In genomic region chr5:113627820-113628437, GRCm38 (mm10) we compare ENCODE assay signal across 10 mouse cellular contexts. TPM values are rescaled to one million over a fixed set of nuclear protein-coding genes. Genes with fewer than 3 reads are reported as not detected.
DNase-seq lines count a peak whose midpoint lies in the region; ATAC-seq lines count a peak whose summit lies in the region.
"Had no signal": no experiment of that assay in that cellular context is flagged by ENCODE, and none has a peak within 500 bp of the region (broad histone marks: within the 10 kb centered on the region; RNA-seq: fewer than 3 reads in every experiment).

No protein-coding gene starts in this region.

- ATAC-seq in forebrain, embryonic 16.5 days = no peak
- ATAC-seq in hindbrain, embryonic 12.5 days (ENCODE audit: low FRiP score) = no peak

- H3K4me2 ChIP-seq in forebrain, embryonic 16.5 days (ENCODE audit: low read length) = no peak overlapping the region
- H3K4me2 ChIP-seq in hindbrain, embryonic 12.5 days (replicated peaks) = no peak overlapping the region

- no peaks in the 10 kb centered on the region for H3K9me3 ChIP-seq in forebrain, embryonic 10.5 days
- no peaks in the 10 kb centered on the region for H3K9me3 ChIP-seq in forebrain, embryonic 16.5 days (ENCODE audit: control insufficient read depth, low read length)
- H3K9me3 ChIP-seq in hindbrain, embryonic 12.5 days (replicated peaks) = no peaks in the 10 kb centered on the region

- H3K4me1 ChIP-seq in forebrain, embryonic 10.5 days = peaks cover 47% of the 10 kb centered on the region
- no peaks in the 10 kb centered on the region for H3K4me1 ChIP-seq in forebrain, embryonic 16.5 days (replicated peaks; ENCODE audit: control insufficient read depth, insufficient read depth, low read length)
- H3K4me1 ChIP-seq in hindbrain, embryonic 12.5 days = peaks cover 20% of the 10 kb centered on the region

- H3K36me3 ChIP-seq in forebrain, embryonic 10.5 days (replicated peaks) = no peaks in the 10 kb centered on the region
- no peaks in the 10 kb centered on the region for H3K36me3 ChIP-seq in forebrain, embryonic 16.5 days (ENCODE audit: control insufficient read depth, insufficient read depth)
- no peaks in the 10 kb centered on the region for H3K36me3 ChIP-seq in hindbrain, embryonic 12.5 days

- 73% methylated on average over 11 of the region's 11 CpGs for WGBS in forebrain, embryonic 10.5 days
- WGBS in forebrain, embryonic 16.5 days = 61% methylated on average over 11 of the region's 11 CpGs
- WGBS in hindbrain, embryonic 12.5 days = 60% methylated on average over 11 of the region's 11 CpGs

- DNase-seq in forebrain, embryonic 10.5 days (ENCODE audit: extremely low spot score, low spot score) = no peak
- peak; percentile 60 to 73 for DNase-seq in urinary bladder, postnatal 4 days (ENCODE audit: low spot score in 2 of 2)
- DNase-seq in urinary bladder, postnatal 36 days (ENCODE audit: low spot score in 2 of 2) = no peak
- peak; percentile 62 to 70 for DNase-seq in left cerebral cortex, adult 18-20 months (ENCODE audit: low spot score in 2 of 2)
- no peak for DNase-seq in layer of hippocampus, postnatal 14 days (ENCODE audit: low spot score in 2 of 2)
- DNase-seq in c-Kit-positive CD71-positive TER-119-positive erythroid progenitor cells, embryonic 14.5 days (ENCODE audit: low spot score) = no peak
- DNase-seq: spleen, adult 18-20 months had no signal

- no peaks in the 10 kb centered on the region for H3K27me3 ChIP-seq in forebrain, embryonic 10.5 days (ENCODE audit: poor library complexity, severe bottlenecking)
- no peaks in the 10 kb centered on the region for H3K27me3 ChIP-seq in forebrain, embryonic 16.5 days (replicated peaks; ENCODE audit: control insufficient read depth, insufficient read depth, low read length)
- H3K27me3 ChIP-seq in hindbrain, embryonic 12.5 days = no peaks in the 10 kb centered on the region; the same call in 1 of the 2 replicates

- H3K27ac ChIP-seq in forebrain, embryonic 10.5 days = peak overlapping the region; percentile 12; the same call in 1 of the 2 replicates
- H3K27ac ChIP-seq in forebrain, embryonic 16.5 days (ENCODE audit: low read length) = no peak overlapping the region
- H3K27ac ChIP-seq in hindbrain, embryonic 12.5 days = no peak overlapping the region
- H3K27ac ChIP-seq: macrophage had no signal

- no peak overlapping the region for H3K9ac ChIP-seq in forebrain, embryonic 16.5 days (replicated peaks; ENCODE audit: low read depth, low read length)
- no peak overlapping the region for H3K9ac ChIP-seq in hindbrain, embryonic 12.5 days

- no peak overlapping the region for H3K4me3 ChIP-seq in forebrain, embryonic 10.5 days
- no peak overlapping the region for H3K4me3 ChIP-seq in forebrain, embryonic 16.5 days (replicated peaks; ENCODE audit: low read length)
- H3K4me3 ChIP-seq in hindbrain, embryonic 12.5 days = no peak overlapping the region

RNA-seq across cellular contexts. Expression of gene Cmklr1, which starts 22.3 kb away (rescaled TPM):
- polyA plus RNA-seq in forebrain, embryonic 10.5 days (2016; fragmentation: Nextera tagmentation; extraction: Ambion mirVana) = 0.32 and 0.98 TPM in 2 replicates
- polyA plus RNA-seq in forebrain, embryonic 16.5 days (2015; fragmentation: Nextera tagmentation; extraction: Ambion mirVana) = 2.3 and 2.7 TPM in 2 replicates
- total RNA-seq in left cerebral cortex, adult 18-20 months (2021) = 1 to 10 TPM; 4.6 to 5.5 TPM
- total RNA-seq in layer of hippocampus, postnatal 14 days (2021) = 1 to 10 TPM; 2.8 to 5.1 TPM
- 2.0 and 2.1 TPM in 2 replicates for polyA plus RNA-seq in hindbrain, embryonic 12.5 days (2016; fragmentation: Nextera tagmentation; extraction: Ambion mirVana)

Comparison
In these comparisons a context has a peak if more than half of its experiments do, and no peak if none do; other contexts are left out.
1. DNase-seq: peak in urinary bladder, postnatal 4 days (2 of 2) and left cerebral cortex, adult 18-20 months (2 of 2); none in forebrain, embryonic 10.5 days (single experiment), urinary bladder, postnatal 36 days (0 of 2), layer of hippocampus, postnatal 14 days (0 of 2) and c-Kit-positive CD71-positive TER-119-positive erythroid progenitor cells, embryonic 14.5 days (single experiment).